Mouse (Mus musculus) spleen, embryonic (tissue): ENCODE measurements around the gene Nbea.
"Not testable (repeated sequence)": the region's sequence is repeated elsewhere in the genome, so short reads cannot be mapped to it uniquely, and the experiment has no call there.

ENCODE experiments used
- CTCF ChIA-PET: fragments of 350-600 bp; sonication (Branson Sonifier 250); formaldehyde crosslinking; loops from one replicate; lab custom pipeline; 2022; lab: Charles Lee

Nbea gene

GRCm38 (mm10) chr3:55664713-55665112 is 518.8 kb downstream of the Nbea start:
- CTCF ChIA-PET, result no interaction called here

GRCm38 (mm10) chr3:55661678-55662445 is 521.6 kb downstream of the Nbea start:
- CTCF ChIA-PET, result no interaction called here

DNA sequence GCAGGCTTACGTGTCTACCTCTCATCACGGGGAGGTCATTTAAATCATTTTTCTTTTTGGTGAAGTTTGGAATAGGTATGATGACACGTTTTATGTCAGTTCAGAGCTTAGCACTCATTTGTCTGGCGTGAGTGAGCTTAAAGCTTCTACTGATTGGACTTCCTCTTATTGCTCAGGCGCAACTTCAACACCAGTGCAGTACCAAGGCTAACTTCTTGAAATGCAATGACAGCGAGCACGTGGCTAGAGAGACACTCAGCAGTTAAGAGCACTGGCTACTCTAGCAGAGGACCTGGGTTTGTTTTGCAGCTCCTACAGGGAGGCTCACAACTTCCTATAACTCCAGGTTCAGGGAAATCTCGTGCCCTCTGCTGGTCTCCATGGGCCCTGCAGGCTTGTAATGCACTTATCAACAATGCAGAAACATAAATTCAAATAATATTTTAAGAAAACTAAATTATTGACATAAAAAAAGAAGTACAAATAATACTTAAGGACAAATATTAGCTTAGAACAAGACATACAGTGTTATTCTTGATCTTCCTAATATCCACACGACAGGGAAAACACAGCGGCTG is 523.2 kb downstream of the Nbea start:
- CTCF ChIA-PET, result no interaction called here

- CTCF ChIA-PET, result no interaction called here
Measured at GRCm38 (mm10) chr3:55659558-55660215, 523.8 kb downstream of the Nbea start.

- CTCF ChIA-PET, result no interaction called here
Measured at GRCm38 (mm10) chr3:55652321-55652720, 531.2 kb downstream of the Nbea start.

DNA sequence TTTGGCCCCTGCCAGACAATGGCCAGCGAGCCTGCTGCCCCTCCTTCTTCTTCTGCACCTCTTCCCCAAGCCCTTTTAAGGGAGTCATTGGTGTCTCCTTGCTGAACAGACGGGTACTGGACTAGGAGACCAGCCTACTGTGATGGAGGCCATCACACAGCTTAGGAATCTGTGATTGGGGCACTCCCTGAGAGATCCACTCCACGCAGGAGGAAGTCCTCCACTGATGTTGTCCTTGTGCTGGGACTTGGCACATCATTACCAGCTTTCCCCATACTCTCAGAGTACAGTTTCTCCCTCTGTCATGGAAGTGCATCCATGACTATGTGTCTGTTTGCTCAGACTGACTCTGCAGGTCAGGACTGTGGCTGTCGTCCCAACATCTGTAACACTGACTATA is 531.6 kb downstream of the Nbea start:
- CTCF ChIA-PET, result no interaction called here

DNA sequence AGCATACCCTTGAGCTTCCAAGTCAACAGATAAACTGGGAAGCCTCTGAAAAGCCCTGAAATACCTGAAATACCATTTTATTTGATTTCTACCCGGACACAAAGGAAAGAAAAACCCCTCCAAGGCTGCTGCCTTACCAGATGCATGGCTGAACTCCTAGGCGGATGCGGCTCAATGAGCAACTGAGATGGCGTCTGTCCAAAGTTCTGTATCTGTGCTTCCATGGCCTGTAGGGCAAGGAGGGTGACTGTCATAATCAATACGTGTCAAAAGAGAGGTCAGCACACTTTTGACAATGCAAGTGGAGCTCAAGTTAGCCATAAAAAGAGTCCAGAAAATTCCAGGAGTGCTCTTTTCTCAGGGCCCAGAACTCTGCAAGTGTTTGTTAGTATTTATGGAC is 534.0 kb downstream of the Nbea start:
- CTCF ChIA-PET, result no interaction called here

- CTCF ChIA-PET, result no interaction called here
Measured at GRCm38 (mm10) chr3:55648299-55648698, 535.2 kb downstream of the Nbea start.

DNA sequence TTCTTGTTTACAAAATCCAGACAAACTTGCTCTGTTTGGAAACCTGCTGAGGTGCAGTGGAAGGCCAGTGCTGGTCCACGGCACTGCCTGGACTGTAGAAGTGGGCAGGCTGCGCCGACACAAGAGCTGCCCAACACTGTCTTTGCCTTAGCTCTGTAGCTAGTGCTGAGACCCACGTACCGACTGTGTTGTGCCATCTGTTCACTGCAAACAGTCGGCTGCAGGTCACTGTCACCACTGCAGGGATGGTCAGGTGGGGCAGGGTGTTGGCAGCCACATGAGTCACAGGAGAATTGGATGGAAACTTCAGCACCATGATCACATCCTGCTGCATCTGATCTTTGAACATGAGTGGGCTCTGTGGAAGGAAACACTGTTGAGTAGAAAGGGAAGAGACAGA is 536.3 kb downstream of the Nbea start:
- CTCF ChIA-PET, result no interaction called here

- CTCF ChIA-PET, result no interaction called here
Measured at GRCm38 (mm10) chr3:55646437-55646836, 537.1 kb downstream of the Nbea start.

DNA sequence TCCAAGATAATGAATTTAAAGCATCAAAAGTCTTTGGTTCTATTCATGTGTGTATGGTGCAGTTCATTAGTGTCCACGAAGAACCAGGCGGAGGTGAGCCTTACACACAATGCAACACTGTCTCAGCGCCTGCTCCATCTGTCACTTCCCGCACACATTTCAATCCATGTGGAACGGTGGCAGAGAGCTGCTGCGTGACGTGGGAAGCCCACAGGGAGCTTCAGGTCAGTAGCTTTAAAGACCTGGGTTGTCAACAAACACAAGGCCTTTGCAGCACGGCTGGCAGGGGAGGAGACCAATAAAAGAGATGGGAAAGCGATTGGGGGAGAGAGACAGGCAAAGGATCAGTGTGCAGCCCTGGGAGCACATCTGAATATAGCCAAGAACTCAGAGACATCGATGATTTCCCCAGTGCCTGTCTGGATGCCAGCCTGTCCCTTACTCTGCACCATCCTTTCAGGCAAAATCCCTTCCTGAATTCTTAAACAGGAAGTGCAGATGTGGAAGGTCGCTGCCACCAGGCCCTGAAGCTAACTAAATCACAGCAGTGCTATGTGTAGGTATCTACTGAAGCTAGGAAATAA is 539.4 kb downstream of the Nbea start:
- CTCF ChIA-PET, result no interaction called here

DNA sequence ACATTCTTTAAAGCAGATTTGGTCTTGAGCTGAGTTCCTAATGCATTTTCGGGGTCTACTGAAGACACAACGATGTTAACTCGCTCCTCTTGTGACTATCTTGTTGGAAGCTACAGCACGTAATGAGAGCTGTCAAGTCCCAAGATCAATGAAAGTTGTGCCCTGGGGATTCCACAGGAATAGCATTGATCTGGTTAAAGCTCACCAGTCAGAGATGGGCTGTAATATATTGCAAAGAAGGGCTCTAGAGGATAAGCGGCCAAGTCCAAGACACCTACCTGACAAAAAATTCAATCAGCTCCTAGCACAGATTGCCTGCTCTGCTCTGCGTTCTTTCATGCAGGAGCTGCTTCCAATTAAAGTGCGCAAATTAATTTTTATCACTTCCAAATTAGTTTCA is 545.8 kb downstream of the Nbea start:
- CTCF ChIA-PET, result no interaction called here

DNA sequence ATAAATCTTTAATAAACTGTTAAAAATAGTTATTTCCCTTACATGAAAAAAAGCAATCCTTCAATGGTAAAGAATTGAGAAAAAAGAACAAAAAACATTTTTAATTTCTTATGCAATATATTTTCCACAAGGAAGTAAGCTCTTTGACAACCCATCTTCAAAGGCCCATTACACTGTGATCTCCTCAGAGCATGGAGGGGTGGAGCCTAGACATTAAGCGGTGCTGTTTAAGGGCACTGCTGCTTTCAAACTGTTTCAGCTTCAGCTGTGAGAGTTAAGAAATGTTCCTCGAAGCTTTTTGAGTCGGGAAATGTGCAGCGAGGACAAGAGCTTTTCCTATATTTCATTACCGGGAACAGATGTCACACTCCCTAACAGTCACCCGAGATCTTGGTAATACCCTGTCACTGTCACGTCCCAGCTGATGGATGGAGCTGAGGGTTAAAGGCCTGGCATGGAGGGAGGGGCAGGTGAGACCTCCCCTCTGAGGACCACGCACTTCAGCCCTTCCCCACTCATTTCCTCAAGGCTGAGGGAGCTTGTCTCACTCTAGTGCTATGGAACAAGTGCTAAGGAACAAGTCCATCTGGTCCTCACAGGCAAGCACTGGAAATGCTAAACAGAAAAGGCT is 547.8 kb downstream of the Nbea start:
- CTCF ChIA-PET, result no interaction called here

- CTCF ChIA-PET, result no interaction called here
Measured at GRCm38 (mm10) chr3:55627054-55627453, 556.4 kb downstream of the Nbea start.

GRCm38 (mm10) chr3:55621958-55622357 is 561.5 kb downstream of the Nbea start:
- CTCF ChIA-PET, result not testable (repeated sequence)

DNA sequence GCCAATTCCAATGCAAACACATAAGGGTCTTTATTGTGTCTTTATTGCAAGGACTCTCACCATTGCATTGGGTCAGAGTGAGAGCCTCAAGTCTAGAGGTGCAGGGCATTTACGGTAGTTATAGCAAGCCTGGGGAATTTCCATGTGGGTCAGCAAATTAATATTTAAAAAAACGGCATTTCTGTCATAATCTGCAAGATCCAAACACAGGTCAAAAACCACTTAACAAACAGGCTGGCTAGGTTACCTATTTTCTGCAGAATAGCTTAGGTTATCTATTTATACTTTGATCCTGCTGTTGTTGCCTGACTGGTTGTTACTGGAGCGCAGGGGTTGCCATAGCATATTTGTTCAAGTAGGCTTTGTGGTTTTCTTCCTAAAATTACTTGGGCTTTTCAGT is 565.1 kb downstream of the Nbea start:
- CTCF ChIA-PET, result no interaction called here

DNA sequence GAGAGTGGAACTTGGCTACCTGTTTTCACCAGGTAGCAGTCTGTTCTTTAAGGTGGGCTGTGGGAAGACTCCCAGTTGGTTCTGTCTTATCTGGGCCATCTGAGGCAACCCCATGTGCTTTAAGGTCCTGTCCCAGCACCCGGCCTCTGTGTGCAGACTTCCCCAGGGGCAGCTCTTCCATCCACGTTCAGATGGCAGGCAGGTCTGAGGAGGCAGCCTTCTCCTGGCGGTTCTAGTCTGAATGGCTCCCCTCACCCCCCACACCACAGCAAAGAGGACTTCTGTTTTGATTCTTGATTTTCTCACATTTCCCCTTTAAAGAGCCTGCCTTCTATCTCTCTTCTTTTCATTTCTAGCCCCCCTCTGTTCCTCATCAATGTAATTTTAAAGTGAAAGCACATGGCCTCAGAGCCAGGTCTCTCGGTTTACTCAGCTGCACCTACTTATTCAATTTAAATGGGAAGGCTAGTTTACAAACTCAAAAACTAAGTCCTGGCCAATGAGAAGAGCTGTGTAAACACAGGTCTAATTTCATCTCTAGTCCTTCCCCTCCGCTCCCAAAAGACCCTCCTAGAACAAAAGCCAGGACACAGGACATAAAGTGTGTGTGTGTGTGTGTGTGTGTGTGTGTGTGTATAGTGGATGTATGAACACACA is 570.9 kb downstream of the Nbea start:
- CTCF ChIA-PET, result no interaction called here

DNA sequence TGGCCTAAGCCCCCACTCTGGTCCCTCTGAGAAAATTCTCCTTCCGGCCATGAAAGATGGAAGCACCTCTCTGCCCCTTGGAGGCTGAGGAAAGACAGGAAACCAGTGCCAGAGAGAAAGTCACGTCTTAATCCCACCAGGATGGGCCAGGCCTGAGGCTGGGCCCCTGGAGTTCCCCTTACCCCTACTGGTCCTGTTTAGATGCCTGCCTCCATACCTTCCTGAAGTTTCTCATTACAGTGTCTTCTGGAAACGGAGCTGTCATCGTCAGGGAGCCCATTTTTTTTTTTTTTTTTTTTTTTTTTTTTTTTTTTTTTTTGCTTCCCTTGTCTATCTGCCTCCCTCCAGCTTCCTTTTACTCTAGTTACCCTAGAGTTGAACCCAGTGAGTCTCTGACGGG is 571.5 kb downstream of the Nbea start:
- CTCF ChIA-PET, result no interaction called here

- CTCF ChIA-PET, result no interaction called here
Measured at GRCm38 (mm10) chr3:55610191-55610590, 573.3 kb downstream of the Nbea start.

GRCm38 (mm10) chr3:55600286-55600685 is 583.2 kb downstream of the Nbea start:
- CTCF ChIA-PET, result no interaction called here

GRCm38 (mm10) chr3:55599366-55600085 is 584.0 kb downstream of the Nbea start:
- CTCF ChIA-PET, result no interaction called here
